Mouse (Mus musculus): ENCODE data around the gene Rara.

- no peak for TF ChIP-seq POLR2A (IDR thresholded peaks at IDR 0.05; ENCODE audit: insufficient read depth, low read depth, low read length)
- no peak for TF ChIP-seq CTCF (IDR thresholded peaks at IDR 0.05; ENCODE audit: insufficient read depth, low read depth, low read length)
Observed at GRCm38 (mm10) chr11:98887703-98888102, 39.9 kb upstream of the Rara start.
